Mouse (Mus musculus) E14TG2a.4 (cell line): ENCODE measurements around the gene Cd1d1.

Experiments used
- CTCF ChIP-seq: conservative IDR thresholded peaks from 2 replicates; pipeline ENCODE4 v1.5.1; 2014; ENCODE audit warnings: low read length
- NANOG ChIP-seq: IDR thresholded peaks from 2 replicates; pipeline ENCODE4 v1.6.1; 2014; ENCODE audit warnings: borderline replicate concordance, low read length, mixed read lengths
- POU5F1 ChIP-seq: IDR thresholded peaks from 2 replicates; pipeline ENCODE4 v1.6.1; 2014; ENCODE audit warnings: low read length, borderline replicate concordance

GRCm38 (mm10) chr3:86950652-86951051 is 48.6 kb downstream of the Cd1d1 start:
- TF ChIP-seq CTCF (no peak), POU5F1 (no peak), NANOG (peak; percentile 39; the same call in 1 of the 2 replicates)
